Mouse (Mus musculus) left cerebral cortex, adult 2 months (tissue): ENCODE data around the gene Cntnap1. TPM values are rescaled to one million over a fixed set of nuclear protein-coding genes. Genes with fewer than 3 reads are reported as not detected.
"Not testable (repeated sequence)": the region's sequence is repeated elsewhere in the genome, so short reads cannot be mapped to it uniquely, and the experiment has no call there.

Source experiments
- DNase-seq, 2 experiments: peaks; one replicate each; pipeline ENCODE4 v3.0.0; 2021 to 2022; ENCODE audit warnings: low spot score in 2 of 2, mixed read lengths in 1 of 2; ENCODE audit errors: extremely low spot score in 1 of 2
- H3K27ac ChIP-seq: fragments of 200-600 bp; 2 replicates; pipeline ENCODE4 v1.8.1; 2022
- H3K4me3 ChIP-seq: fragments of 200-600 bp; 2 replicates; pipeline ENCODE4 v1.8.1; 2022
- CTCF ChIP-seq: fragments of 200-600 bp; IDR thresholded peaks from 2 replicates; pipeline ENCODE4 v1.8.1; 2022; ENCODE audit warnings: antibody characterized with exemption, mild to moderate bottlenecking, moderate library complexity
- intact Hi-C: fragments of 180-260 bp; cut with DNase I; formaldehyde crosslinking; loops from one replicate; pipeline ENCODE4 v1.15.1; 2025
- long read RNA-seq, 2 experiments: library from polyadenylated mRNA; stranded (forward); transcript quantifications; one replicate each; pipeline ENCODE4 v2.0.0; 2021; ENCODE audit warnings: borderline mapping rate in 2 of 2
- total RNA-seq, 2 experiments: library from RNA; stranded (reverse); gene quantifications; 2 replicates each; pipeline ENCODE4 v1.2.3; 2021

Gene Cntnap1
- total RNA-seq = 100 to 1,000 TPM; 171 to 182 TPM
- long read RNA-seq, experiment 1, full-length matches to known transcripts = 30 of 50 reads
- long read RNA-seq, experiment 1, partial matches to known transcripts = 15 of 50 reads
- long read RNA-seq, experiment 1, other reads (novel, unspliced or antisense) = 5 of 50 reads
- long read RNA-seq, experiment 2, full-length matches to known transcripts = 26 of 50 reads
- long read RNA-seq, experiment 2, partial matches to known transcripts = 12 of 50 reads
- long read RNA-seq, experiment 2, other reads (novel, unspliced or antisense) = 12 of 50 reads

GRCm38 (mm10) chr11:101170354-101170810 lies at the start of gene Cntnap1:
TSS of gene Cntnap1 (plus strand) at chr11:101170523.
- no peak for TF ChIP-seq CTCF
- DNase-seq = peak in 1 of 2 experiments; percentile 41
- Histone ChIP-seq H3K4me3 (peak within 1 kb of the TSS; percentile 94), H3K27ac (peak within 1 kb of the TSS; percentile 87)
- intact Hi-C loops = loop anchor here (10.0 kb wide), 1 partner anchor 166 kb away; the partner anchor contains the start of gene Atp6v0a1

- DNase-seq = no peak
- Histone ChIP-seq H3K27ac (peak overlapping the region; percentile 88), H3K4me3 (peak overlapping the region; percentile 97)
- no peak for TF ChIP-seq CTCF
- intact Hi-C loops = loop anchor here (1.0 kb wide), 1 partner anchor 51 kb away; the partner anchor contains the start of gene Plekhh3
Observed at GRCm38 (mm10) chr11:101120545-101121188, 49.7 kb upstream of the Cntnap1 start.

- H3K4me3 ChIP-seq, DNase-seq, intact Hi-C loops: not testable (repeated sequence)
Observed at GRCm38 (mm10) chr11:101124494-101124893, 45.8 kb upstream of the Cntnap1 start.

GRCm38 (mm10) chr11:101125008-101125407 lies 45.3 kb upstream of the Cntnap1 start:
- DNase-seq, intact Hi-C loops, H3K4me3 ChIP-seq, H3K27ac ChIP-seq: not testable (repeated sequence)

More at GRCm38 (mm10) chr11:101124494-101124893, 45.8 kb upstream of the Cntnap1 start:
- H3K27ac ChIP-seq = not testable (repeated sequence)

GRCm38 (mm10) chr11:101127075-101127474 lies 43.2 kb upstream of the Cntnap1 start:
- no peak; the same call in 1 of the 2 replicates for TF ChIP-seq CTCF

GRCm38 (mm10) chr11:101128996-101129577 lies 41.2 kb upstream of the Cntnap1 start:
- intact Hi-C loops = no loop called here
- Histone ChIP-seq H3K27ac (no peak overlapping the region), H3K4me3 (no peak overlapping the region)
- no peak for TF ChIP-seq CTCF
- DNase-seq = no peak

More at GRCm38 (mm10) chr11:101127075-101127474, 43.2 kb upstream of the Cntnap1 start:
- H3K4me3 ChIP-seq = no peak overlapping the region
- H3K27ac ChIP-seq = no peak overlapping the region
- intact Hi-C loops = no loop called here
- DNase-seq = no peak

- intact Hi-C loops = no loop called here
- DNase-seq = peak in 1 of 2 experiments; percentile 13
- Histone ChIP-seq H3K27ac (no peak overlapping the region), H3K4me3 (no peak overlapping the region)
- no peak for TF ChIP-seq CTCF
Observed at GRCm38 (mm10) chr11:101130056-101130756, 40.1 kb upstream of the Cntnap1 start.

- no peak for TF ChIP-seq CTCF
- no peak overlapping the region for H3K4me3 ChIP-seq
- no peak overlapping the region for H3K27ac ChIP-seq
- intact Hi-C loops = no loop called here
- no peak for DNase-seq
Observed at GRCm38 (mm10) chr11:101131187-101131586, 39.1 kb upstream of the Cntnap1 start.

- no peak overlapping the region for H3K27ac ChIP-seq
Observed at GRCm38 (mm10) chr11:101131701-101132100, 38.6 kb upstream of the Cntnap1 start.

GRCm38 (mm10) chr11:101133037-101133436 lies 37.3 kb upstream of the Cntnap1 start:
- DNase-seq = no peak
- Histone ChIP-seq H3K27ac (no peak overlapping the region), H3K4me3 (no peak overlapping the region)
- intact Hi-C loops = no loop called here
- no peak for TF ChIP-seq CTCF

More at GRCm38 (mm10) chr11:101131701-101132100, 38.6 kb upstream of the Cntnap1 start:
- peak; percentile 26 for TF ChIP-seq CTCF
- intact Hi-C loops = no loop called here
- H3K4me3 ChIP-seq = no peak overlapping the region
- DNase-seq = no peak

- H3K27ac ChIP-seq = no peak overlapping the region
- no peak for TF ChIP-seq CTCF
- intact Hi-C loops = no loop called here
- DNase-seq = no peak
- no peak overlapping the region for H3K4me3 ChIP-seq
Observed at GRCm38 (mm10) chr11:101134217-101134865, 36.0 kb upstream of the Cntnap1 start.
